Mouse (Mus musculus) stomach, embryonic 16.5 days (tissue): Measurements from ENCODE around the gene Gen1. TPM values are rescaled to one million over a fixed set of nuclear protein-coding genes. Genes with fewer than 3 reads are reported as not detected.

Experiments
- ATAC-seq: fragments of 200-750 bp; cut with Nextera tagmentation; 2 replicates; pipeline ENCODE4 v1.8.0; 2017; ENCODE audit warnings: moderate number of reproducible peaks, moderate TSS enrichment; ENCODE audit not compliant: insufficient read depth, low FRiP score
- H3K27ac ChIP-seq: fragments of 300-500 bp; sonication (generic); 2 replicates; pipeline ENCODE4 v1.5.1; 2014; ENCODE audit warnings: low read length
- H3K27me3 ChIP-seq: fragments of 300-500 bp; sonication (generic); 2 replicates; pipeline ENCODE4 v1.6.1; 2014; ENCODE audit warnings: low read length, control low read depth, mixed read lengths; ENCODE audit not compliant: control insufficient read depth, insufficient read depth
- H3K36me3 ChIP-seq: fragments of 300-500 bp; sonication (generic); 2 replicates; pipeline ENCODE4 v1.6.1; 2014; ENCODE audit warnings: low read length; ENCODE audit not compliant: control insufficient read depth, insufficient read depth
- H3K4me1 ChIP-seq: fragments of 300-500 bp; sonication (generic); 2 replicates; pipeline ENCODE4 v1.6.1; 2014; ENCODE audit warnings: low read length, control low read depth, mixed read lengths; ENCODE audit not compliant: control insufficient read depth, insufficient read depth
- H3K4me2 ChIP-seq: fragments of 300-500 bp; sonication (generic); 2 replicates; pipeline ENCODE4 v1.6.1; 2014; ENCODE audit warnings: low read depth, low read length, mixed read lengths
- H3K4me3 ChIP-seq: fragments of 300-500 bp; sonication (generic); replicated peaks from 2 replicates; pipeline ENCODE4 v1.5.1; 2014; ENCODE audit warnings: mild to moderate bottlenecking, low read length
- H3K9ac ChIP-seq: fragments of 300-500 bp; sonication (generic); 2 replicates; pipeline ENCODE4 v1.6.1; 2014; ENCODE audit warnings: low read length
- H3K9me3 ChIP-seq: fragments of 300-500 bp; sonication (generic); replicated peaks from 2 replicates; pipeline ENCODE4 v1.6.1; 2016; ENCODE audit warnings: low read length, control low read depth; ENCODE audit not compliant: control insufficient read depth
- WGBS: fragments of 180-500 bp; shearing (Covaris S2); extraction: QIAGEN DNeasy Blood & Tissue Kit; methylation state at CpG from one replicate; pipeline ENCODE4 v1.1.7; 2014; 5-methylcytosine and 5-hydroxymethylcytosine counted together
- polyA plus RNA-seq: library from polyadenylated mRNA; unstranded; fragments of >200 nt; fragmentation: Nextera tagmentation; extraction: Ambion mirVana; gene quantifications from 2 replicates; pipeline ENCODE4 v1.2.1, GENCODE M21; 2015

Gene Gen1
- polyA plus RNA-seq, 1 experiment from 2014 or later, result 8.2 TPM

DNA sequence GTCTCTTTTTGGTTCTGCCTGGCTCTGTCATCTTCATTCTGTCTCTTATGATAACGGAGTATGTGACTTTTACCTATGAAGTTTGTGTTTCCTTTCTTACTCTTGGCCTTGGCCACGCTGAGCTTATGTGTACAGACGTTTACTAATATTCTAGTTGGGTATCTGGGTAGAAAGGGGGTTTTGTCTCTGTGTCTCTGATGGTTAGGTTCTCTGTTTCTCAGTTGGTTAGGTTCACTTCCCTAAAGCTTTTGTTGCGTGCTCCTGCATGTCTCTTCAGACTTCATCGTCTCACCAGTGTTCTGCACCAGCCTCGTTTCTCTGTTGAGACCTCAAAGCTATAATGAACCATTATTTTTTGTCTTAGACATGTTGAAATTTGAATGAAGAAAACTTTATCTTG is 11.6 kb upstream of the Gen1 start:
- WGBS, result 94% methylated on average over 6 of the region's 6 CpGs
- no peak overlapping the region for H3K27ac ChIP-seq
- H3K4me2 ChIP-seq, result no peak overlapping the region
- no peaks in the 10 kb centered on the region for H3K27me3 ChIP-seq
- H3K9me3 ChIP-seq, result no peaks in the 10 kb centered on the region
- no peak overlapping the region for H3K4me3 ChIP-seq
- H3K4me1 ChIP-seq, result no peaks in the 10 kb centered on the region
- no peak for ATAC-seq
- H3K36me3 ChIP-seq, result peaks cover 14% of the 10 kb centered on the region; the same call in 1 of the 2 replicates
- no peak overlapping the region for H3K9ac ChIP-seq

DNA sequence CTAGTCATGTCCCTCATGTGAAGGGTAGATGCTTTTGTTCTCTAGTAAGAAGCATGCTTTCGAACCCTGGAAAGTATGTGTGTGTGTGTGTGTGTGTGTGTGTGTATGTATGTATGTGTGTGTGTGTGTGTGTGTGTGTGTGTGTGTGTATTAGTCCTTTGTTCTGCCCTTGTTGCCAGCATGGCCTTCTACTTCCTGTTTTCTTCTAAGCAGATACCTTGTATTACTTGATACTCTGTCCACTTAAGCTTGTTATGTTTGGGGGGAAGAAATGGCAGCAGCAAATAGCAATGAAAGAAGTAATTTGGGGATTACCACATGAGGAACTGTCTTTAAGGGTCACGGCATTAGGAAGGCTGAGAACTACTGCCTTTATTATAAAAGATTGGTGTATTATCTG is 11.0 kb upstream of the Gen1 start:
- H3K36me3 ChIP-seq, result peaks cover 14% of the 10 kb centered on the region; the same call in 1 of the 2 replicates
- no peak overlapping the region for H3K9ac ChIP-seq
- no peak for ATAC-seq
- no peaks in the 10 kb centered on the region for H3K9me3 ChIP-seq
- 90% methylated on average over 2 of the region's 2 CpGs for WGBS
- H3K4me1 ChIP-seq, result no peaks in the 10 kb centered on the region
- H3K4me3 ChIP-seq, result no peak overlapping the region
- H3K4me2 ChIP-seq, result no peak overlapping the region
- no peak overlapping the region for H3K27ac ChIP-seq
- H3K27me3 ChIP-seq, result no peaks in the 10 kb centered on the region

DNA sequence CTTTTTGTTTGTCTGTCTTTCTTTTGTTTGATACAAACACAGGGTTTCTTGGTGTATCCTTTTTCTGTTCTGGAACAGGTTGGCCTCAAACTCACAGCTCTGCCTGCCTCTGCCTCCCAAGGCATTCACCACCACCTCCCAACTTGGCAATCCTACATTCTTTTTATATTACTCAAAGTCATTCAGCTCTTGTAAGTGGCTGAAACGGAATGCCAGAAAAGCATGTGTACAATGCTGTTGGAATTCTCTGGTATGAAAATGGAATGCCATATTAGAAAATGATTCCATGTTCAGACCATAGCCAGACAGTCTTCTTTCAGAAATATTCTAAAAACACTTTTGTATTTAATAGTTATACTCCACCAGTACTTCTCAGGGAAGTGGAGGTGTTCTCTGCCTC is 7.6 kb upstream of the Gen1 start:
- Histone ChIP-seq H3K27me3 (no peaks in the 10 kb centered on the region), H3K9ac (no peak overlapping the region), H3K27ac (no peak overlapping the region), H3K4me2 (no peak overlapping the region), H3K4me1 (peaks cover 6% of the 10 kb centered on the region; the same call in 1 of the 2 replicates), H3K36me3 (0 out of 2 replicates have a peak, but pooled peaks cover 3% of the 10 kb centered on the region), H3K4me3 (no peak overlapping the region), H3K9me3 (no peaks in the 10 kb centered on the region)
- WGBS, result 69% methylated on average over 1 of the region's 1 CpGs
- ATAC-seq, result no peak

DNA sequence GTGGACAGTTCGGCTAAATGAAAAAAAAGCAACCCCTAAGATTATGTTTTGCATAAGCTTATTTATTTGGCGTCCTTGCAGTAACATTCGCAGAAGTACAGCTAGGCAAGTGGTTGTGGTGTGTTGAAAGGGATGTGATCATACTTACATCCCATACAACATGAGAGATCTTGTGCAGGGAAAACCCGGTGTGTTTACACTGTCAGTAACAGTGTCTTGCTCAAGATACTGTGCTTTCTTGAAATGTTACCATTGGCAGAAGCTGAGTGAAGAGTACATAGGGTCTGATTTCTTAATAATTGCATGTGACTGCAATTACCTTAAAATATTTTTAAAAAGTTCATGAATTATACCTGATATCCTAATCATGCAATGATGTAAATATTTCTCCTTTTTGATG is 7.0 kb upstream of the Gen1 start:
- no peaks in the 10 kb centered on the region for H3K9me3 ChIP-seq
- H3K9ac ChIP-seq, result no peak overlapping the region
- H3K4me1 ChIP-seq, result peaks cover 9% of the 10 kb centered on the region; the same call in 1 of the 2 replicates
- no peak overlapping the region for H3K27ac ChIP-seq
- 88% methylated on average over 4 of the region's 4 CpGs for WGBS
- H3K4me3 ChIP-seq, result no peak overlapping the region
- no peak overlapping the region for H3K4me2 ChIP-seq
- 0 out of 2 replicates have a peak, but pooled peaks cover 2% of the 10 kb centered on the region for H3K36me3 ChIP-seq
- no peaks in the 10 kb centered on the region for H3K27me3 ChIP-seq
- ATAC-seq, result no peak

DNA sequence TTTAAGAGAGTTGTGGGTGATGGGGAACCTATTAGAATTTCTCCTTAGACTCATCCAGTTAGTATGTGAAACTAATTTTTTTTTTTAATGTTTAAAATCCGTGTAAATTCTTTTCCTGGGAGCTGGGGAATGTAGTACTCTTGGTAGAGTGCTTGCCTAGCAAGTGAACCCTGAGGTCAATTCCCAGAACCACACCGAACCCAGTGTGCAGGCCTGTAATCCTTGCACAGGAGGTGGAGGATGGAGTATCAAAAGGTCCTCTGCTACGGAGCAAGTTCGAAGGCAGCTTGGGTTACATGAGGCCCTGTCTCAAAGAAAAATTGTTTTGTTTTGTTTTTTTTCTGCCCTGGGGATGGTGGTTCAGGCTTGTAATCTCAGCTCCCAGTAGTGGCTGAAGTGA is 1.4 kb upstream of the Gen1 start:
- Histone ChIP-seq H3K4me3 (peak overlapping the region; percentile 86), H3K27me3 (no peaks in the 10 kb centered on the region), H3K36me3 (no peaks in the 10 kb centered on the region), H3K27ac (no peak overlapping the region), H3K9ac (peak overlapping the region; percentile 97), H3K4me2 (peak overlapping the region; percentile 66), H3K4me1 (peaks cover 21% of the 10 kb centered on the region), H3K9me3 (no peaks in the 10 kb centered on the region)
- 3% methylated on average over 4 of the region's 4 CpGs for WGBS
- ATAC-seq, result no peak

DNA sequence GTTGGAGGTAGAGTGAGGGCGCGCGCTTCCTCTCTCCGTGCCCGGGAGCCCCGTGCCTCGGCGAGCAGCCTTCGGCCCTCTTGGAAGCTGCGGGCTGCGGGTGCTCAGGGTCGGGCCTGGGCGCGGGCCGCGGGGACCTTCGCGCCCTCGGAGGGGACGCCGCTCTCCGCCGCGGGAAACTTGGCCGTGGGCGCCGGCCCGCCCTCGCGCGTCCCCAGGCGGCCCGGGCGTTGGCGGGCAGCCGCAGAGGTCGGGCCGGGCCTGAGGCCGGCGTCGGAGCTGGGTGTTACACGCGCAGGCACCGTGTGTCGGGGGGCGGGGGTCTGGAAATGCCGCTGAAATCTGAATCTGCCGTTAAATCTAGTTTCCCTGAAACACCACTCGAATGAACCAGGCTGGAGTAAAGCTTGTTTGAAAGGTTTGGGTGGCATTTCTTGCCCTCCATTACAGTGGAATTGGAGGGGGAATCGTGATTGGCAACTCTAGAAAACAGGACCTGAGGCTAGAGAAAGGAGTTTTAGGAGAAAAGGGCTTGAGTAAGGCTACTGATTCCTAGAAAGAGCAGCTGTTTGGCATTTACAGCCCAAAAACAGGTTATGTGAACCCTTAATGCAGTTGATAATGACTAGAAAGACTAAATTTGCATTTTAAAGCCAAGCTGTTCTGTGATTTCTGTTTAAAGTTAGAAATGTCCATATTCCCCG is 833 bp upstream of the Gen1 start:
- no peaks in the 10 kb centered on the region for H3K9me3 ChIP-seq
- WGBS, result under 1% methylated on average over 51 of the region's 51 CpGs

DNA sequence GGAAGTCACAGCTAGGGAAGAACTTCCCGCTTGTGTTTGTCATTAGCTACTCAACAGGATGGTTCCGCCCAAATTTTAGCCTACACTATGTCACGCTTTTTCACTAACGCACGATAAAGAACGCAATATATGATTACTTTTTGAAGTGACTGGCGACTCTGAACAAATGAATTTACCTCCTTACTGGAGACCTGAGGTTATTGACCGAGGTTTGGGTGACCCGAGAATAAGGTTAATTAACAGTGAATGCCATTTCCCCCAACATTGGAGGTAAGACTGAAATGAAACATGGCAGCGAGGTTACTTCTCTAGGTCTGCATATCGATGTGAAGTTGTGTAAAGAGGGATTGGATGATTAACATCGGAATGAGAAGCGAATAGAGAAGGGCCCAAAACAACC is 706 bp downstream of the Gen1 start:
- Histone ChIP-seq H3K27me3 (no peaks in the 10 kb centered on the region), H3K36me3 (no peaks in the 10 kb centered on the region), H3K4me1 (peaks cover 21% of the 10 kb centered on the region), H3K9me3 (no peaks in the 10 kb centered on the region), H3K4me2 (peak overlapping the region; percentile 97), H3K9ac (peak overlapping the region; percentile 97), H3K27ac (peak overlapping the region; percentile 95; the same call in 1 of the 2 replicates), H3K4me3 (peak overlapping the region; percentile 86)
- ATAC-seq, result no peak
- WGBS, result 2% methylated on average over 13 of the region's 13 CpGs

More for the DNA sequence above, 833 bp upstream of the Gen1 start:
- peak overlapping the region; percentile 86 for H3K4me3 ChIP-seq
- H3K4me1 ChIP-seq, result peaks cover 21% of the 10 kb centered on the region
- ATAC-seq, result peak; percentile 63
- H3K27ac ChIP-seq, result peak overlapping the region; percentile 95
- peak overlapping the region; percentile 66 for H3K4me2 ChIP-seq
- no peaks in the 10 kb centered on the region for H3K27me3 ChIP-seq
- no peaks in the 10 kb centered on the region for H3K36me3 ChIP-seq
- peak overlapping the region; percentile 97 for H3K9ac ChIP-seq

DNA sequence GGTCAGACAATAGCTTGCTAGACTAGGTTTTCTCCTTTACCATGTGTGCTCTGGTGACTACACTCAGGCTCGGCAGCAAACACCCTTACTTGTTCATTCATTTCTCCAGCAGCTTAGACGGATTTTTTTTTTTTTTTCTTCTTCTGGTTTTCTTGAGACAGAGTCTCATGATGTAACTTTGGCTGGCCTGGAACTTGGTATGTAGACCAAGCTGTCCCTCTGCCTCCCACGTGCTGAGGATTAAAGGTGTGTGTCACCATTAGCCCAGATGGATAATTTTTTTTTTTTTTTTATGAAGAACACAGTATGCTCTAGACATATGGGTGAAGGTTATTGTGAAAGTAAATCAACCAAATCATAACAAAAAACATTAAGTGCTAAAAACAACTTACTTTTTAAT is 15.3 kb downstream of the Gen1 start:
- no peak overlapping the region for H3K4me2 ChIP-seq
- H3K27ac ChIP-seq, result no peak overlapping the region
- H3K36me3 ChIP-seq, result no peaks in the 10 kb centered on the region; the same call in 1 of the 2 replicates
- no peak overlapping the region for H3K4me3 ChIP-seq
- ATAC-seq, result no peak
- no peaks in the 10 kb centered on the region for H3K4me1 ChIP-seq
- no peak overlapping the region for H3K9ac ChIP-seq
- H3K9me3 ChIP-seq, result no peaks in the 10 kb centered on the region
- 79% methylated on average over 3 of the region's 3 CpGs for WGBS
- H3K27me3 ChIP-seq, result no peaks in the 10 kb centered on the region

DNA sequence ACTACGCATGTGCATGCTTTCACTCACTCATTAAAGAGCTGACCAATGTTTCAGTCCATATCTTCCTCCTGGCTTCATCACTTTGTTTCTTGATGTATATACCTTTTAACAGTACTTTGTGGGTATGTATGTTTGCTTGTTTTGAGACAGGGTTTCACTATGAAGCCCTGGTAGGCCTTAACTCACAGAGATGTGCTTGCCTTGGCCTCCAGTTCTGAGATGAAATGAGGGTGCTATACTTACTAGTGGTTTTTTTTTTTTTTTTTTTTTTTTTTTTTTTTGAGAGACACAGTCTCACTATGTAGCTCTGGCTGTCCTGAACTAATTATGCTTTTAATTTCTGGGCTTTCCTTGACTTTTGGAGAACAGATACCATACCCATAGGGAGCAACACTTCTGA is 18.1 kb downstream of the Gen1 start:
- peaks cover 5% of the 10 kb centered on the region; the same call in 1 of the 2 replicates for H3K36me3 ChIP-seq
- ATAC-seq, result no peak; the same call in 1 of the 2 replicates
- 94% methylated on average over 1 of the region's 1 CpGs for WGBS

More for the DNA sequence above, 18.1 kb downstream of the Gen1 start:
- Histone ChIP-seq H3K4me2 (no peak overlapping the region), H3K4me1 (no peaks in the 10 kb centered on the region), H3K9ac (no peak overlapping the region), H3K4me3 (no peak overlapping the region), H3K27ac (no peak overlapping the region), H3K27me3 (no peaks in the 10 kb centered on the region), H3K9me3 (no peaks in the 10 kb centered on the region)
